Mouse (Mus musculus) erythroblast, embryonic 14.5 days (primary cell): ENCODE results near the gene Kansl2. TPM values are rescaled to one million over a fixed set of nuclear protein-coding genes. Genes with fewer than 3 reads are reported as not detected.
"Not testable (repeated sequence)": the region's sequence is repeated elsewhere in the genome, so short reads cannot be mapped to it uniquely, and the experiment has no call there.

Experiments used
- H3K27me3 ChIP-seq: 2 replicates; pipeline ENCODE4 v1.6.1; 2012; ENCODE audit warnings: inconsistent platforms; ENCODE audit not compliant: control insufficient read depth
- H3K36me3 ChIP-seq: 2 replicates; pipeline ENCODE4 v1.6.1; 2012; ENCODE audit warnings: mild to moderate bottlenecking, inconsistent platforms; ENCODE audit not compliant: control insufficient read depth
- H3K4me1 ChIP-seq: 2 replicates; pipeline ENCODE4 v1.6.1; 2012; ENCODE audit warnings: inconsistent platforms; ENCODE audit not compliant: control insufficient read depth
- H3K4me3 ChIP-seq: replicated peaks from 2 replicates; pipeline ENCODE3; 2012; ENCODE audit warnings: moderate library complexity, mild to moderate bottlenecking, inconsistent platforms
- H3K9me3 ChIP-seq: 2 replicates; pipeline ENCODE4 v1.6.1; 2012; ENCODE audit warnings: low read length, inconsistent platforms, mixed read lengths; ENCODE audit not compliant: control insufficient read depth
- GATA1 ChIP-seq: IDR thresholded peaks from 2 replicates; pipeline ENCODE4 v1.6.1; 2012; ENCODE audit warnings: low read length, inconsistent platforms, mixed read lengths
- TAL1 ChIP-seq: IDR thresholded peaks from 3 replicates; pipeline ENCODE4 v1.6.1; 2012; ENCODE audit warnings: low read length, inconsistent platforms, mixed read lengths
- polyA plus RNA-seq: library from polyadenylated mRNA; stranded (reverse); fragments of >175 nt; gene quantifications from 2 replicates; pipeline ENCODE4 v1.2.3, GENCODE M21; 2012

The Kansl2 gene
- polyA plus RNA-seq, 1 experiment: 2.3 TPM

GRCm38 (mm10) chr15:98521245-98521644 is 12.8 kb downstream of the Kansl2 start:
- no peak for TF ChIP-seq GATA1
- TF ChIP-seq TAL1: no peak
- Histone ChIP-seq H3K4me3 (no peak overlapping the region), H3K27me3 (no peaks in the 10 kb centered on the region), H3K4me1 (peaks cover 11% of the 10 kb centered on the region), H3K9me3 (no peaks in the 10 kb centered on the region), H3K36me3 (peaks cover 83% of the 10 kb centered on the region)

GRCm38 (mm10) chr15:98517380-98518355 is 16.4 kb downstream of the Kansl2 start:
- Histone ChIP-seq H3K36me3 (peaks cover 47% of the 10 kb centered on the region), H3K27me3 (no peaks in the 10 kb centered on the region), H3K4me1 (peaks cover 3% of the 10 kb centered on the region; the same call in 1 of the 2 replicates), H3K4me3 (no peak overlapping the region), H3K9me3 (no peaks in the 10 kb centered on the region)
- TF ChIP-seq GATA1: no peak
- TF ChIP-seq TAL1: no peak

- H3K27me3 ChIP-seq, H3K4me1 ChIP-seq: not testable (repeated sequence)
Observed at GRCm38 (mm10) chr15:98514845-98515244, 19.2 kb downstream of the Kansl2 start.

GRCm38 (mm10) chr15:98514146-98514545 is 19.9 kb downstream of the Kansl2 start:
- TF ChIP-seq TAL1 (no peak), GATA1 (no peak)
- Histone ChIP-seq H3K9me3 (no peaks in the 10 kb centered on the region), H3K36me3 (peaks cover 13% of the 10 kb centered on the region), H3K4me3 (no peak overlapping the region), H3K4me1 (peaks cover 8% of the 10 kb centered on the region), H3K27me3 (no peaks in the 10 kb centered on the region)

More at GRCm38 (mm10) chr15:98514845-98515244, 19.2 kb downstream of the Kansl2 start:
- peaks cover 19% of the 10 kb centered on the region for H3K36me3 ChIP-seq
- H3K9me3 ChIP-seq, H3K4me3 ChIP-seq: not testable (repeated sequence)

GRCm38 (mm10) chr15:98513676-98514075 is 20.4 kb downstream of the Kansl2 start:
- not testable (repeated sequence) for H3K4me1 ChIP-seq, H3K4me3 ChIP-seq, H3K27me3 ChIP-seq, H3K9me3 ChIP-seq
- H3K36me3 ChIP-seq: peaks cover 13% of the 10 kb centered on the region

- Histone ChIP-seq H3K27me3 (peaks cover under 1% of the 10 kb centered on the region; the same call in 1 of the 2 replicates), H3K4me3 (no peak overlapping the region), H3K4me1 (peaks cover 8% of the 10 kb centered on the region), H3K9me3 (no peaks in the 10 kb centered on the region), H3K36me3 (peaks cover 5% of the 10 kb centered on the region)
- TF ChIP-seq GATA1 (no peak), TAL1 (no peak)
Observed at GRCm38 (mm10) chr15:98512799-98513321, 21.2 kb downstream of the Kansl2 start.

GRCm38 (mm10) chr15:98512232-98512631 is 21.8 kb downstream of the Kansl2 start:
- Histone ChIP-seq H3K4me1 (peaks cover 5% of the 10 kb centered on the region), H3K36me3 (no peaks in the 10 kb centered on the region; the same call in 1 of the 2 replicates), H3K4me3 (no peak overlapping the region), H3K9me3 (no peaks in the 10 kb centered on the region), H3K27me3 (peaks cover 3% of the 10 kb centered on the region; the same call in 1 of the 2 replicates)
- no peak for TF ChIP-seq GATA1

- Histone ChIP-seq H3K27me3 (peaks cover 3% of the 10 kb centered on the region; the same call in 1 of the 2 replicates), H3K36me3 (no peaks in the 10 kb centered on the region), H3K9me3 (no peaks in the 10 kb centered on the region), H3K4me3 (no peak overlapping the region), H3K4me1 (peaks cover 5% of the 10 kb centered on the region)
- TF ChIP-seq GATA1: no peak
- no peak for TF ChIP-seq TAL1
Observed at GRCm38 (mm10) chr15:98511386-98511928, 22.6 kb downstream of the Kansl2 start.
